ENCODE assay signal across 14 mouse cellular contexts in the genomic region with DNA sequence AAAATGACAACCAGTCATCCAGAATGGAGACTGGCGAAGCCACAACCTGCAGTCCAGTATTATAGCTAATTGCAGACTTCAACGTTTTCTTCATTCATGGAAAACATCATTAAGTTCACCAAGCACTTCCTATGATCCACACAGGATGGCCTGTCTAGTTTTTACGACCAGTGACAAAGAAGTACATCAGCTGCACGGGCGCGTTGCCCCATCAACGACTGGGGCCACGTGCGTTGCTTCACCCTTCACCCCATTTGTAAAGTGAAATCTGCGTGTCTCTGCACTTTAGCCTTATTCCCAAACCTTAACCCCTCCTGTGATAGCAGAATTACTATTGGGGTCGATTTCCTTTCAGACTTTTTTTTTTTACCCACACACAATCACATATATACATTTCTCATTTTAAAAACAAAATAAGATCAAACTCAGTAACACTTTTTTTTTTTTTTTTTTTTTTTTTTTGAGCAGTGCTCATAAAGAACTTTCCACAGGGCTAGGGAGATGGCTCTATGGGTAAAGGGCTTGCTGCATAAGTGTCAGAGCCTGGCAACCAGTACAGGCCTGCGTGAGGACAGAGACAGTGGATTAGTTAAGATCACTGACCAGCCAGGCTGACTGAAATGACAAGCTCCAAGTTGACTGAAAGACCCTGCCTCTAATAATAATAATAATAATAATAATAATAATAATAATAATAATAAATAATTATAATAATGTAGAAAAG.
"Had no signal": no experiment of that assay in that cellular context is flagged by ENCODE, and none has a peak within 500 bp of the region (broad histone marks: within the 10 kb centered on the region; RNA-seq: fewer than 3 reads in every experiment).

No protein-coding gene starts in this region.

- H3K9ac ChIP-seq: liver, embryonic 14.5 days; midbrain, embryonic 12.5 days; neural tube, embryonic 13.5 days; stomach, embryonic 15.5 days had no signal

- H3K27me3 ChIP-seq: midbrain, embryonic 12.5 days; neural tube, embryonic 13.5 days; stomach, embryonic 15.5 days had no signal

- H3K27ac ChIP-seq: kidney, postnatal 0 days; layer of hippocampus, adult 2 months; limb, embryonic 10.5 days; liver, embryonic 14.5 days; midbrain, embryonic 12.5 days; neural tube, embryonic 13.5 days; stomach, embryonic 15.5 days had no signal

- H3K4me3 ChIP-seq: layer of hippocampus, adult 2 months; limb, embryonic 10.5 days; midbrain, embryonic 12.5 days; neural tube, embryonic 13.5 days; stomach, embryonic 15.5 days had no signal

- H3K4me1 ChIP-seq: limb, embryonic 10.5 days; midbrain, embryonic 12.5 days; neural tube, embryonic 13.5 days; stomach, embryonic 15.5 days had no signal

- H3K36me3 ChIP-seq: limb, embryonic 10.5 days; midbrain, embryonic 12.5 days; neural tube, embryonic 13.5 days; stomach, embryonic 15.5 days had no signal

- ATAC-seq: midbrain, embryonic 16.5 days had no signal

- H3K9me3 ChIP-seq: limb, embryonic 10.5 days; midbrain, embryonic 12.5 days; neural tube, embryonic 13.5 days; stomach, embryonic 15.5 days had no signal

- H3K4me2 ChIP-seq: midbrain, embryonic 12.5 days; neural tube, embryonic 13.5 days; stomach, embryonic 15.5 days had no signal

- DNase-seq: kidney, adult 11 months; kidney, adult 9 months; kidney, postnatal 36 days; right cerebral cortex, postnatal 14 days; thymus, adult 2 months; thymus, postnatal 4 days had no signal
